ENCODE assay signal across 8 mouse cellular contexts in the genomic region with DNA sequence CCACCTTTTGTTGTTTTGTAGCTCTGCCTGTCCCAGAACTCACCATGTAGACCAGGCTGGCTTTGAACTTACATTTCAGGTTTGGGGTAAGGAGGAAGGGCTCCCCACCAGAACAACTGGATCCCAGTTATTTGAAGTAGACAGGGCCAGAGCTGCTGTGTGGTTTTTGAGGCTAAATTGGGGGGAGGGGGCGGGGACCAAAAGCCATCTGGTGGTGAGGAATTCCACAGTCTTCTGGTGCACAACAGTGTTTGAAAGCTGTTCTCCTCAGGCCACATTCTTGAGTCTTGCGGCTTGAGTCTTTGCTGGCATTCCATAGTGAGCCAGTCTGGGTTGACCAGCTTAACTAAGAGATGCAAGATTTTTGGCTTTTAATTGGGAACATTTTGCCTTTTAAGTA. TPM values are rescaled to one million over a fixed set of nuclear protein-coding genes. Genes with fewer than 3 reads are reported as not detected.
DNase-seq lines count a peak whose midpoint lies in the region; ATAC-seq and TF ChIP-seq lines count a peak whose summit lies in the region.

No protein-coding gene starts in this region.

- no peak for TF ChIP-seq EP300 in liver, postnatal 0 days (IDR thresholded peaks at IDR 0.05; ENCODE audit: low read depth)

- H3K4me2 ChIP-seq in forebrain, embryonic 12.5 days: no peak overlapping the region
- H3K4me2 ChIP-seq in liver, postnatal 0 days (ENCODE audit: low read depth, low read length): no peak overlapping the region

- no peak overlapping the region for H3K9ac ChIP-seq in forebrain, embryonic 12.5 days
- no peak overlapping the region for H3K9ac ChIP-seq in liver, postnatal 0 days (replicated peaks)

- DNase-seq in forebrain, embryonic 10.5 days (ENCODE audit: extremely low spot score, low spot score): no peak
- DNase-seq in lung, postnatal 10 days: peak; percentile 48
- DNase-seq in lung, postnatal 4 days: no peak
- DNase-seq in embryo, embryonic 9.5 days (ENCODE audit: extremely low spot score): peak; percentile 54
- peak; percentile 76 for DNase-seq in mesoderm, embryonic 11.5 days (ENCODE audit: low read depth, low spot score)
- no peak for DNase-seq in liver, postnatal 0 days
- DNase-seq in left cerebral cortex, postnatal 25 days (ENCODE audit: low spot score in 2 of 2): no peak

- WGBS in forebrain, embryonic 10.5 days: 22% methylated on average over 2 of the region's 2 CpGs
- WGBS in forebrain, embryonic 12.5 days: 10% methylated on average over 2 of the region's 2 CpGs
- WGBS in liver, postnatal 0 days (ENCODE audit: insufficient replicate concordance): 22% methylated on average over 2 of the region's 2 CpGs

- no peak overlapping the region for H3K4me3 ChIP-seq in forebrain, embryonic 10.5 days
- no peak overlapping the region for H3K4me3 ChIP-seq in forebrain, embryonic 12.5 days (replicated peaks)
- H3K4me3 ChIP-seq in liver, postnatal 0 days (ENCODE audit: low read depth, low read length): no peak overlapping the region

- no peak for ATAC-seq in forebrain, embryonic 12.5 days (ENCODE audit: low FRiP score)
- ATAC-seq in liver, postnatal 0 days: no peak

- TF ChIP-seq CTCF in liver, postnatal 0 days (IDR thresholded peaks at IDR 0.05; ENCODE audit: low read depth): no peak

- H3K36me3 ChIP-seq in forebrain, embryonic 10.5 days (replicated peaks): peaks cover 3% of the 10 kb centered on the region
- 0 out of 2 replicates have a peak, but pooled peaks cover 1% of the 10 kb centered on the region for H3K36me3 ChIP-seq in forebrain, embryonic 12.5 days (replicated peaks)
- H3K36me3 ChIP-seq in liver, postnatal 0 days (replicated peaks; ENCODE audit: insufficient read depth, low read length): no peaks in the 10 kb centered on the region

- peaks cover 28% of the 10 kb centered on the region for H3K4me1 ChIP-seq in forebrain, embryonic 10.5 days
- H3K4me1 ChIP-seq in forebrain, embryonic 12.5 days: peaks cover 10% of the 10 kb centered on the region
- H3K4me1 ChIP-seq in liver, postnatal 0 days (ENCODE audit: insufficient read depth): no peaks in the 10 kb centered on the region

- no peaks in the 10 kb centered on the region for H3K9me3 ChIP-seq in forebrain, embryonic 10.5 days
- no peaks in the 10 kb centered on the region for H3K9me3 ChIP-seq in forebrain, embryonic 12.5 days
- no peaks in the 10 kb centered on the region for H3K9me3 ChIP-seq in liver, postnatal 0 days (ENCODE audit: low read length)

- intact Hi-C loops in left cerebral cortex, postnatal 25 days (cut with DNase I): loop anchor here (10.0 kb wide), 1 partner anchor 489 kb away; no protein-coding TSS in a partner anchor

- 0 out of 2 replicates have a peak overlapping the region, but pooled peaks have one; percentile 44 for H3K27ac ChIP-seq in forebrain, embryonic 10.5 days
- no peak overlapping the region for H3K27ac ChIP-seq in forebrain, embryonic 12.5 days
- H3K27ac ChIP-seq in liver, postnatal 0 days (ENCODE audit: low read depth): no peak overlapping the region

- peaks cover 21% of the 10 kb centered on the region for H3K27me3 ChIP-seq in forebrain, embryonic 10.5 days (ENCODE audit: poor library complexity, severe bottlenecking)
- H3K27me3 ChIP-seq in forebrain, embryonic 12.5 days: peaks cover 18% of the 10 kb centered on the region
- H3K27me3 ChIP-seq in liver, postnatal 0 days (ENCODE audit: insufficient read depth, low read length): no peaks in the 10 kb centered on the region

RNA-seq across cellular contexts. Expression of a gene that starts 6.7 kb away (rescaled TPM):
- polyA plus RNA-seq in forebrain, embryonic 10.5 days (2016; fragmentation: Nextera tagmentation; extraction: Ambion mirVana): 3.1 and 4.0 TPM in 2 replicates
- 2.2 and 2.5 TPM in 2 replicates for polyA plus RNA-seq in forebrain, embryonic 12.5 days (2016; fragmentation: Nextera tagmentation; extraction: Ambion mirVana)
- polyA plus RNA-seq in liver, postnatal 0 days (2015; fragmentation: Nextera tagmentation; extraction: Ambion mirVana): 8.1 and 8.4 TPM in 2 replicates
- 1 to 10 TPM; 3.5 to 5.2 TPM for total RNA-seq in left cerebral cortex, postnatal 25 days (2021)

Comparison
In these comparisons a context has a peak if more than half of its experiments do, and no peak if none do; other contexts are left out.
1. DNase-seq: peak in lung, postnatal 10 days (single experiment), embryo, embryonic 9.5 days (single experiment) and mesoderm, embryonic 11.5 days (single experiment); none in forebrain, embryonic 10.5 days (single experiment), lung, postnatal 4 days (0 of 2), liver, postnatal 0 days (single experiment) and left cerebral cortex, postnatal 25 days (0 of 2).